Mouse (Mus musculus): ENCODE results near the gene Foxn3.

Foxn3 gene

GRCm38 (mm10) chr12:99380124-99380523, 183.3 kb downstream of the Foxn3 start:
- DNase-seq, result no peak

- DNase-seq, result peak; percentile 44
Observed at GRCm38 (mm10) chr12:99378284-99378683, 185.1 kb downstream of the Foxn3 start.

GRCm38 (mm10) chr12:99377705-99378104, 185.7 kb downstream of the Foxn3 start:
- DNase-seq, result no peak

GRCm38 (mm10) chr12:99377069-99377468, 186.3 kb downstream of the Foxn3 start:
- no peak for DNase-seq

- no peak for DNase-seq
Observed at GRCm38 (mm10) chr12:99375878-99376454, 187.4 kb downstream of the Foxn3 start.

- no peak for DNase-seq
Observed at GRCm38 (mm10) chr12:99375426-99375825, 188.0 kb downstream of the Foxn3 start.

GRCm38 (mm10) chr12:99374099-99374600, 189.2 kb downstream of the Foxn3 start:
- no peak for DNase-seq

- DNase-seq, result no peak
Observed at GRCm38 (mm10) chr12:99373584-99373983, 189.8 kb downstream of the Foxn3 start.

- no peak for DNase-seq
Observed at GRCm38 (mm10) chr12:99371500-99371899, 191.9 kb downstream of the Foxn3 start.

- DNase-seq, result peak; percentile 74
Observed at GRCm38 (mm10) chr12:99368251-99368650, 195.1 kb downstream of the Foxn3 start.

- DNase-seq, result no peak
Observed at GRCm38 (mm10) chr12:99365999-99366398, 197.4 kb downstream of the Foxn3 start.

- DNase-seq, result no peak
Observed at GRCm38 (mm10) chr12:99364201-99364600, 199.2 kb downstream of the Foxn3 start.

- DNase-seq, result no peak
Observed at GRCm38 (mm10) chr12:99363024-99363423, 200.4 kb downstream of the Foxn3 start.

GRCm38 (mm10) chr12:99361752-99362132, 201.6 kb downstream of the Foxn3 start:
- no peak for DNase-seq

- peak; percentile 49 for DNase-seq
Observed at GRCm38 (mm10) chr12:99360958-99361751, 202.2 kb downstream of the Foxn3 start.

- DNase-seq, result no peak
Observed at GRCm38 (mm10) chr12:99358698-99359097, 204.7 kb downstream of the Foxn3 start.

- DNase-seq, result no peak
Observed at GRCm38 (mm10) chr12:99356660-99357059, 206.7 kb downstream of the Foxn3 start.

- DNase-seq, result no peak
Observed at GRCm38 (mm10) chr12:99353692-99354091, 209.7 kb downstream of the Foxn3 start.

GRCm38 (mm10) chr12:99352583-99352982, 210.8 kb downstream of the Foxn3 start:
- no peak for DNase-seq

- no peak for DNase-seq
Observed at GRCm38 (mm10) chr12:99352136-99352535, 211.2 kb downstream of the Foxn3 start.

- no peak for DNase-seq
Observed at GRCm38 (mm10) chr12:99351731-99352130, 211.7 kb downstream of the Foxn3 start.

GRCm38 (mm10) chr12:99349650-99349997, 213.8 kb downstream of the Foxn3 start:
- DNase-seq, result no peak

GRCm38 (mm10) chr12:99348940-99349649, 214.3 kb downstream of the Foxn3 start:
- no peak for DNase-seq

GRCm38 (mm10) chr12:99347512-99347911, 215.9 kb downstream of the Foxn3 start:
- no peak for DNase-seq
